Mouse (Mus musculus): Measurements from ENCODE around the gene Adgrl1.

DNA sequence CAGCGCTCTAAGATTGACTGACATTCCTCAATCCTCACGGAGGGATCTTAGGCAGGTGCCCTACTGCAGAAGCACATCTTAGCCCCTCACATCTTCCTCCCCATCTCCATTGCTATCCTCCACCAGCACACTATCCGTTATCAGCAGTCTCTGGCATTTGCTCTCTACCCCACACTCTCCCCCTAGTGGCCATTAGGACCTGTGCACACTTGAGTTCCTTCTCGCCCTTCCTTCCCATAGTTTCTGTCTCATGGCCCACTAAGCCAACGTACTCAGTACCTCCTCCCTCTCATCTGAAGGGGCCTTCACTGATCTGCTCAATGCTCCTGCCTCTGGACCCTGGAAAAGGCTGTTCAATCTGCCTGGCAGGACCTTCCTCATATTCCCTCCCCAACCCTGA lies 4.0 kb upstream of the Adgrl1 start:
- TF ChIP-seq ZNF384 (IDR thresholded peaks at IDR 0.05; ENCODE audit: low read depth, low read length), result no peak
- no peak; the same call in 1 of the 2 replicates for TF ChIP-seq ZC3H11A (IDR thresholded peaks at IDR 0.05; ENCODE audit: borderline replicate concordance, low read depth, low read length)
- TF ChIP-seq HCFC1 (IDR thresholded peaks at IDR 0.05; ENCODE audit: borderline replicate concordance, insufficient read depth, low read length), result no peak
